Mouse (Mus musculus) mature B cell (primary cell): Measurements from ENCODE around the gene Pcp2.

Experiments
- in situ Hi-C: fragments of 300-500 bp; cut with MboI; formaldehyde crosslinking; loops from 2 replicates; pipeline ENCODE4 v1.14.3; 2019

Gene Pcp2

DNA sequence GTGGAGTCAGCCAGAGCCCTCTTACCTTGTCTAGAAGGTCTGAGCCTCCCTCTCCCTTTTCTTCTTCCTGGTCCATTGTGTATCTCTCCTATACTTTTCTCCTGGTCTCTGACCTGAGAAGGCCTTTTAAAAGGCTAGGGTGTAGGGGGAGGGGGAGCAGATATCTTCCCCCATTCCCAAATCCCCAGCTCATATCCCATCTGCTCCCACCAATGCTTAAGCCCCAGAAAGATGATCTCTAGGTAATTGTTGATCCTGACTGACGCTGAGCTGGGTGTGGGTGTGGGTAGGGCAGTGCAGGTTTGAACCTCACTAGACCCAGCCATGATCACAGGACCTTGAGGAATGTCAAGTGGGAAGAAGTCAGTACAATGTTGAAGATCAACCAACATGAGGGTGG, at the start of gene Pcp2:
Pcp2 (minus strand) TSS at position 101 of the 400 bp plus-strand sequence.
- in situ Hi-C loops = loop anchor here (5.0 kb wide), 1 partner anchor 47 kb away; the partner anchor contains the start of gene Fcor

DNA sequence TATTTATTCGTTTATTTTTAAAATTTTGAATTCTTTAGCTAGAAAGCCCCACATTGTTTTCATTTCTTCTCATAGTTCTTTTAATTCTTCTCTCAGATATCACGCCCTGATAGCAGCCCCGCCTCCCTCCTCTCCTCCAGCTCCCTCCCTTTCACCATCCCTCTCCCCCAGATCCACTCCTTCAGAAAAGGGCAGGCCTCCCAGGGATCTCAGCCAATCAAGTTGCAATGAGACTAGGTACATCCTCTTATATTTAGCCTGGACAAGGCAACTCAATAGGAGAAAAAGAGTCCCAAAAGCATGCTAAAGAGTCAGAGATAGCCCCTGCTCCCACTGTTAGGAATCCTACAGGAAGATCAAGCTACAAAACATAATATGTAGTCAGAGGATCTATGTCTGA, 49.3 kb upstream of the Pcp2 start:
- in situ Hi-C loops = loop anchor here (5.0 kb wide), 1 partner anchor 47 kb away; the partner anchor contains the start of gene Pcp2

DNA sequence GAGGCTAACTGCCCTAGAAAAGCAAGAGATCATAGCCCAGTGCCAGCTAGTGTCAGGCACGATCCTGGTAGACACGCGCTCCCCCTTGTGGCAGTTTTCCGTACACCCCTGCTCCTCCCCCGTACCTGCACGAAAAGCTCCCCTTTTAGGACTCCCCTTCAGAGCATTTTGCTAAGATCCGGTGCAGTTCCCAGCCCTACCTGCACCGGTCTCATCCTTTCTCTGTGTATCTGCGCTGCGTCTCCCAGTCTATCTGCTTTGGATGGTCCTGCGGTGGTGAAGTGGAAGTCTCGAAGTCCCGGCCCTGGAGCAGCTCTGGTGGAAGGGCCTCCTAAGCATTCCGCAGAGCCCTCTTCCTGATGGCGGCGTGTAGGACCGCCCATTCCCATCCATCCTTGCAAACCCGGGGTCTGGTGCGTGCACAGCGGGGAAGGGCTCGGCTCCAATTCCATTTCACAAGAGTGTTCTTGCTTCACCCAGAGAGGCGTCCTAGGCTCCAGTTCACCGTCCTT, 46.7 kb upstream of the Pcp2 start, which contains the start of gene Fcor:
Fcor (minus strand) TSS at position 383 of the 512 bp plus-strand sequence.
- in situ Hi-C loops = loop anchor here (5.0 kb wide), 1 partner anchor 45 kb away; the partner anchor contains the start of gene Pcp2

DNA sequence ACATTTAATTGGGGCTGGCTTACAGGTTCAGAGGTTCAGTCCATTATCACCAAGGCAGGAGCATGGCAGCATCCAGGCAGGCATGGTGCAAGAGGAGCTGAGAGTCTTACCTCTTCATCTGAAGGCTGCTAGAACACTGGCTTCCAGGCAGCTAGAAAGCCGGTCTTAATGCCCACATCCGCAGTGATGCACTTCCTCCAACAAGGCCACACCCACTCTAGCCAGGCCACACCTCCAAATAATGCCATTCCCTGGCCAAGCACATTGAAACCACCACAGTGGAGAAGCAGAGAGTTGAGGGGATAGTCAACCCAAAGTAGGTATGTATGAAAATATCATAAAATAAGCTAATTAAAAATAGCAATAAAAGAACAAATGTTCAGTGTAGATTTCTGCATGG, 45.0 kb upstream of the Pcp2 start:
- in situ Hi-C loops = loop anchor here (5.0 kb wide), 1 partner anchor 43 kb away; the partner anchor contains the start of gene Pcp2

DNA sequence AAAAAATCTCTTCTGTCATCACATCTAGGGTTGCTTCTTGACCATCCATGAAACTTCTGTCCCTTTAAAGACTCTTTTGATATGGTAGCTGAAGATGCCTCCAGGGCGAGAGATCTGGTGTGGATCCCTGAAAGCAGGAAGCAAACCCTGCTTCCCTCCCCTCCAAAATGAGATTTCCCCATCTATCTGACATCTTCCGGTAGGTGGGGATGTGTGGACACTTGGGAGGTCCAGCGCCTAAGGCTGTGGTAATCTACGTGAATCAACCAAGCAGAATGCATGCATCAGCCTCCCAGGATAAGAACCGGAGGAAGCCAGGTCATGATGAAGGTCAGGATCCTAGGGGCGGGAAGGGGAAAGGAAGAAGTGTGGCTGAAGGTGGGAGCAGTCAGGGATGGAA, 40.2 kb upstream of the Pcp2 start, which contains the start of gene Mcemp1:
Mcemp1 (plus strand) TSS at position 248 of the 400 bp plus-strand sequence.
- in situ Hi-C loops = no loop called here

DNA sequence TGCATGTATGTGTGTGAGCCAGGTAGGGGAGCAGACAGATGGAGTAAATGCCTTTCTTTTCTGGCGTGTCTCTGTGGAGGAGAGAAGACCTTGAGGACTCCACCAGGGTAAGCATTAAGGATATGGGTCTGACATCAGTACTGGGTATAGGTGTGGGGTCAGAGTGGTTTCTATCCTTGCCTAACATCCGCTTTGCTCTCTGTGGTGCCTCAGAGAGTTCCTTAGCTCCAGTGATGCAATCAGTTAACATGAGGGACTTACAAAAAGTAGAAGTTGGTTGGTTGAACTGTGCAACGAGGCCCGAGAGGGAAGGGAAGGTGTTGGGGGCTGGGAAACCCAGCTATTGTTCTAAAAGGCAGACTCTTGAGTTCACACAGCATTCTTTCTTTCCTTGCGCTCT, 39.1 kb upstream of the Pcp2 start:
- in situ Hi-C loops = no loop called here

DNA sequence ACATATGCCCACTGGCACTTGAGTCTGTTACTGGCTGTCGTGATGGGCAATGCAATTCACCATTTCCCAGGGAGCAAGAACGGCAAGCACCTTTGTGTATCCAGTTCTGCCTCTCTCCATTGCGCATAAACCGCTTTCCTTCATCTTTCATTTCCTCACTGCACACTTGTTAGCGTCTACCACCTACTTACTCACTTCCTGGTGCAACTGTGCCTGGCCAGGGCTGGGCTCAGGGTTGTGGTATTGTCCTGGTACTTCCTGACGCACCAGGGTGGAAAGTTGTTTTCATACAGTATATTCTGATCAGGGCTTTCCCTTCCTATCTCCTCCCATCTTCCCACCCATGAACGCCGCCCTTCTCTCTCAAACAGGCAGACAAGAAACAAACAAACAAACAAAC, 35.5 kb upstream of the Pcp2 start:
- in situ Hi-C loops = no loop called here

DNA sequence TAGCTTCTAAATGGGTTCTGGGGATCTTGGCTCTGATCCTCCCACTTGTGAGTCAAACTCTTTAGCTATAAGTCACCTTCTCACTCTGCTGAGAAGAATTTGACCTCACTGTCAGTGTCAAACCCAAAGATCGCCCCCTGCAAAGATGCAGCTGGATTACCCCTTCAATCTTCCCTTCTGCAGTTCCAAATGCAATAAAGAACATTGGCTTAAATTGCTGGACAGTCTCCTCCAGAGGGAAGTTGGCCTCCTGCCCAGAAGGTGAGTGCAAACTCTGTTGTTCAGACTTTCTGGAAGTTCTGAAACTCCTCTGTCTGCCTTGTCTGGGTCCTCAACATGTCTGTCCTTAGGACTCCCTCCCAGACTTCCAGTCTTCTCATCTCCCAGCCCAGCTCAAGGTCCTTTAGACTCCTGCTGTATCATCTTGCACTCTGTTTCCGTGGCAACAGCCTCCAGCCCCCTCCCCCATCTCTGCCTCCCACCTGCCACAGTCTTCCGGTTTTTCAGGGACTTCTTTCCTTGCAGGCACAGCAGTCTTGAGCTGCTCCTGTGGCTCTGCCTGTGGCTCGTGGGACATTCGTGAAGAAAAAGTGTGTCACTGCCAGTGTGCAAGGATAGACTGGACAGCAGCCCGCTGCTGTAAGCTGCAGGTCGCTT, 31.5 kb upstream of the Pcp2 start:
- in situ Hi-C loops = no loop called here

DNA sequence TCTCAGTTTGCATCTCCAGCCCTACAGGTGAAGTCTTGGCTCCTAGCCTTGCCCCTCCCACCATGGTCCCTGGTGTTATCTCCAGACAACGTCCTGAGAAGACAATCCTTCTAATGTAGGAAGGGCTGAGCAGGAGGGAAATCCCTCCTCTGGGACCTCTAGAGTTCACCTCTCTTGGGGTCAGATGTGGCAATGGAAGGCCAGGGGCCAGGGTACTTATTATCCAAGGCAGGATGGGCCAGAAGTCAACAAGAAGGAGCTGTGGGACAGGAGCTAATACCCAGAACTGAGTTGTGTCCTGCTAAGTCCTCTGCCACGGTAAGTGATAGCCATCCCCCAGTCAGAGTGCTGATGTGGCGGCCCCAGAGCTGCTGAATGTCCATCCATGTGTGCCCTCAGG, 30.2 kb upstream of the Pcp2 start, which contains the start of gene Retn:
Retn (plus strand) TSS at position 245 of the 400 bp plus-strand sequence.
- in situ Hi-C loops = no loop called here

DNA sequence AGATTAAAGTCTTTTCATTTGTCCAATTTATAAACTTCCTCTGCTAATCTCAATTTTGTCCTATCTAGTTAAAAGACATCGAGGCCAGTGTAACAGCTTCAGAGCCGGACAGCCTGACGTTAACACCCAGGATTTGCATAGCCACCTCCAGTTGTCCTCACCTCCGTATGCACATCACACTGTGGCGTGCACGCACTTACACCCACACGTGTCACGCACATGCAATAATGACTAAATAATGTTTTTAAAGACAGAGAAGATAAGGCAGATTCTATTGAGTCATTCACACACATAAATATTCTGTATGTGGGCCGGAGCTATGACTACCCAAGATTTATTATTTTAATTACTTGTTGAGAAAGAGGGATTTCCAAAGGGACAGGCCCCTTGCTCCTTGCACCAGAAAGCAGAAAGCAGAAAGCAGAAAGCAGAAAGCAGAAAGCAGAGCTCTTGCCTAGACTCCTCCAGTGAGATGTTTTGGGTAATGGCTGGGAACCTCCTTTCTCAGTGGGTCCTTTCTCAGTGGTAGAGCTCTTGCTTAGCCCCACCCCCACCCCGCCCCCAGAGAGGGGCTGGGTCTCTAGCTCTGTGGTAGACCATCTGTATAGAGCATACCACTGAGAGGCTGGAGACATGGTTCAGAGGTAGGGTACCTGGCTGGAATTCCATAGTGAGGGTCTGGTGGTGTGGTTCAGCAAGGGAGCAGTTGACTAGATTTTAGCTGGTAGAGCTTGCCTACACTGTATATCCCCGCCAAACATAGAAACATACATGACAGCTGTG, 29.6 kb upstream of the Pcp2 start:
- in situ Hi-C loops = no loop called here

DNA sequence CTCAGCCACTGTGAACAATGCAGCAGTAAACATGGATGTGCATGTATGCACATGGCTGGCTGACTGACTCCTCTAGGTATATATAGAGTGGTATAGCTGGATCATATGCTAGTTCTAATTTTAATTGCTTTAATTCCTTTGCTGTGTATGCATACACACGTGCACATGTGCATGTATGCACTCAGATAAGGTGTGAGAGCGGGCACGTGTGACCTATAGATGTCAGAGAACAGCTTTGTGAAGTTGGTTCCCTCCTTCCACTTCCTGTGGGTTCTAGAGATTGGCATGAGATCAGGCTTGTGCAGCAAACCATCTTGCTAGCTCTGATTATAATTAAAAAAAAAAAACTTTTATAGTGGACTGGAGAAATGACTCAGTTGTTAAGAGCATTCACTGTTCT, 27.5 kb upstream of the Pcp2 start:
- in situ Hi-C loops = no loop called here

DNA sequence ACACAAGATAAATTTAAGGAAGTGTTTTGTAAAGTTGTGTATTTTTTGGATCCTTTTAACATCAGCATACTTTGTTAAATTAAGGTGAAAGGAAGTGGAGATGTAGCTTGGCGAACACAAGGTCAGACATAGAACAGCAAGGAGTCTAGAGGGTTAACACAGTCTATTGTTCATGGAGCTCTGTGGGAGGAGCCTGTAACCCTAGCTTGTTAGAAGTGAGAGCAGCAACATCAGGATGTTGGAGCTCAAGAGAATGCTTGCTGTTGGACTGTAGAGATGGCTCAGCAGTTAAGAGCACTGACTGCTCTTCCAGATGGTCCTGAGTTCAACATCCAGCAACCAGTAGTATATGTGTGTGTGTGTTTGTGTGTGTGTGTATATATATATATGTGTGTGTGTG, 23.6 kb upstream of the Pcp2 start:
- in situ Hi-C loops = no loop called here

DNA sequence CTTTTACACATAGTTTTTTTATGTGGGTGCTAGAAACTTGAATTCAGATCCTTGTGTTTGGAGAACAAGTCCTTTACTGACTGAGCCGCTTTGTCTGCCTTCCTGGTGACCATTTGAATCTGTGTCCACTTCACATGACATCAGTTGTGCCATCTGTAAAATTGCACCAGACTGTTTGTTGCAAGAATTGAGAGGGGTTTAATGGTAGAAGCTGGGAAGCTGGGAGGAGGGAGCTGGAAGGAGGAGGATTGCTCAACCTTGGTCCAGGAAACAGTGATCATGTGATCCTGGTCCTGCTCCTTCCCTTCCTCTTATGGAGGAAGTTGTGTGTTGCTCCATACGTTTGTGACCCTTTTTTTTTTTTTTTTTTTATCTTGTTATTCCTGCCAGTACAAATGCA, 22.9 kb upstream of the Pcp2 start:
- in situ Hi-C loops = no loop called here

DNA sequence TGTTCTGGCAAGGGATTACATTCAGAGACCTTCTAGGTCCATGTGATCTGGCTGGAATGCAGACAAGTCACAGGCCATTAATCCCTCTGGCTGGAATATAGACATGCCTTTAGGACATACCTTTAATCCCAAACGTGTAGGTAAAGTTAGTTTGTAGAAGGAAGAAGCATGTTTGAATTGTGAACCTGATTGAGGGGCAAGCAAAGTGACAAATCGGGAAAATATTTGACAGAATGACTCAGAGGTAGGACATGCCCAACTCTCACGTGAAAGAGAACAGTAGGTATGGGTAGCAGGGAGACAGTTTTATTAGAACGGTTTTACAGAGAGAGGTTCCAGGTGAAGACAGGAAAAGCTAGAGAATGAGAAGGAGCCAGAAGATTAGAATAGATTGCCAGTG, 22.2 kb upstream of the Pcp2 start:
- in situ Hi-C loops = no loop called here

DNA sequence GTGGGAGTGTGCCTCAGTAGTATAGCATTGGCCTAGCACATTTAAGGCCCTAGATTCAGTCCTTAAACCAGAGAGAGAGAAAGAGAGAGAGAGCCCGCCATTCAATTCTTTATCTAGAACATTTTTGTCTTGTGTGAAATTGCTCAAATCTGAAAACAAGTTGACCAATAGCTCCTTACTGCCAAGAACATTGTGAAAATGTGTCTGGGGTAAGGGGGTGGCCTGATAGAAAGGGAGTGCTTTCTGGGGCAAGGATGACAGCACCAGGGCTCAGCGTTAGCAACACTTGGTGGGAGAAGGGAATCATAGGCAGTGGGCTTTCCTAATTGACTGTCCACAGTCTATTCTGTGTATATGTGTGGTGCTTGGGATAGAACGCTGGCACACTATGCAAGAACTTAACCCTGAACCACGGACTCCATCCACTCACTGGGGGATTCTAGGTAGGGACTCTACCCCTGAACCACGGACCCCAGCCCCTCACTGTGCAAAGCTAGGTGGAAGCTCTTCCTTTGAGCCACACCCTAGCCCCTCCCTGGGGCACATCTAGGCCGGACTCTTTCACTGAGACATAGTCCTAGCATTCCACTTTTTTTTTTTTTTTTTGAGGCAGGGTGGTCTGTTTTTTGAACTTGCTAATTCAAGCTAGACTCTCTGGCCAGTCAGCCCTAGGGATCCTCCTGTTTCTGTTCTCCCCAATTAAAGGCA, 21.6 kb upstream of the Pcp2 start:
- in situ Hi-C loops = no loop called here

DNA sequence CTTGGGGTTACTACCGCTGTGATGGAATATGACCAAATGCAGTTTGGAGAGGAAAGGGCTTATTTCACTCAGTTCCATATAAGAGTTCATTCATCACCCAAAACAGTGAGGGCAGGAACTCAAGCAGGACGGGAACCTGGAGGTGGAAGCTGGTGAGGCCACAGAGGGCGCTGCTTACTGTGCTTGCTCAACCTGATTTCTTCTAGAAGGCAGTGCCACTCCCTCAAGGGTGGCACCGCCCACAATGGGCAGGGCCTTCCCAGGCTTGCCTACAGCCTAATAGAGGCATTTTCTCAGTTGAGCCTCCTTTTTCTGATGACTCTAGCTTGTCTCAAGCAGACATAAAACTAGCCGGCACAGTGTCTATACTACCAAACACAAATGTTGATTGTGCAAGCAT, 20.5 kb upstream of the Pcp2 start:
- in situ Hi-C loops = no loop called here

DNA sequence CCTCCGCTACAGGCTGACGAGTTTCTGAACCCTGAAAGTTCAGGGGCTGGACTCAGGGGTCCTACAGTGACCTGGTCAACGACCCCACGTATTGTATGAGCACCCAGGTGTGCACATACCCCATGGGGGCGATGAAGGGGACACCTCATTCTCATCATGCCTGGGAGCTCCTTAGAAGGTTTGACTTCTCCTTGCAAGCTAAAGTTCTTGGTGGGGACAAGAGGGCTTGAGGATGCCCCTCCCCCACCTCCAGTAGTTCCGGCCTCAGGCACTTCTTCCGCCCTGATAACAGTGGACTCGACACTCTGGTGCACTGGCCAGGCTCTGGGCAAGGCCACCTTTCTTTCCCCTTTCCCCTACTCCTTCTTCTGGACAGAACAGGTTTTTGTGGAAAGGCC, 6.1 kb upstream of the Pcp2 start:
- in situ Hi-C loops = no loop called here

DNA sequence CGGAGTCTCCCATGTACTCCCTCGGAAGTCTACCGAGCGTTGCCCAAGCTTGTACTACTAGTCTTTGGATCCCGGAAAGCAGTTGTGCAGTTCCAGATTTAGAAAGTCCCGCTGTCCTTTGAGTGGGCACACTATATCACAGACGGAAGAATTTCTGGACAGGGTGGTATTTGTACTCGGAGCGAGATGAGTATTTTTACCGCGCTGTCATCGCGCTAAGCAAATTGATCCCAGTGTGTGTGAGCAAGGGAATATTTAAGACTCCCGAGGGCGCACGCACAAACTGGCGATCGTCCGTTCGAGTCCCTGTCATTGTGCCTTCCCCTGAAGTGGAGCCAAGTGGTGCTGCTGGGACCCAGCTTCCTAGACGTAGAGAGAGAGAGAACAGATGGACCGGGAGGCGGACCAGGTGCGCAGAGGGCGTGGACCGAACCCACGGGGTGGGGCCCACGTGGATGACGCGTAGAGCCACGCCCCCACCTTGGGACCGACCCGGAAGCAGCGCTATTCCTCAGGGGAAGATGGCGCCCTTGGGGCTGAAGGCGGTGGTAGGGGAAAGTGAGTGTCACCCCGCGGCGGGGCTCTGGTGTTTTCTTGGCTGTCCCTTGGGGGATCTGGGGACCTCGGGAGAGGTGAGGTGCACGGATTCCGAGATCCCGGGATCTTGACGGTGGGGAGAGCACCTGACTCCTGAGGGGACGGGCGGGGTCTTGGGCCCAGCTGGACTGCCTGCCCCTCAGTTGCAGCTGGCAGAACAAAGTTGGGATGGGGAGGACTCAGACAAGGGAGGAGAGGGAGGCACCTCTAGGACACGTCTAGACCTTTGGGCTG, 5.5 kb upstream of the Pcp2 start, which contains the start of gene Stxbp2:
Stxbp2 (plus strand) TSS at position 309 of the 831 bp plus-strand sequence.
- in situ Hi-C loops = no loop called here

DNA sequence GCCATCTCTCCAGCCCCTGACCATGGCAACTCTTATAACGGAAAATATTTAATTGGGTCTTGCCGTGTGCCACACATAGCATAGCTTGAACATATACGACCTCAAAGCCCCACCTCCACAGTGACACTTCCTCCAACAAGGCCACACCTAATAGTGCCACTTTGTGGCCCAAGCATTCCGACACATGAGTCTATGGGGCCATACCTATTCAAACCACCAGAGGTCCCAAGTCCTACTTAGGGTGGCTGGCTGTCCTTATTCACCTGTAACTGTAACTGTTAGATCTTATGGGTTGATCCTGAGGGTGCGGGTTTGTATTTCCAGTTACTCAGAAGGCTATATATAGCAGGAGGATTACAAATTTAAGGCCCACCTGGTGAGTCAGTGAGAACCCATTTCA, 2.7 kb upstream of the Pcp2 start:
- in situ Hi-C loops = loop anchor here (5.0 kb wide), 1 partner anchor 44 kb away; the partner anchor contains the start of gene Fcor

DNA sequence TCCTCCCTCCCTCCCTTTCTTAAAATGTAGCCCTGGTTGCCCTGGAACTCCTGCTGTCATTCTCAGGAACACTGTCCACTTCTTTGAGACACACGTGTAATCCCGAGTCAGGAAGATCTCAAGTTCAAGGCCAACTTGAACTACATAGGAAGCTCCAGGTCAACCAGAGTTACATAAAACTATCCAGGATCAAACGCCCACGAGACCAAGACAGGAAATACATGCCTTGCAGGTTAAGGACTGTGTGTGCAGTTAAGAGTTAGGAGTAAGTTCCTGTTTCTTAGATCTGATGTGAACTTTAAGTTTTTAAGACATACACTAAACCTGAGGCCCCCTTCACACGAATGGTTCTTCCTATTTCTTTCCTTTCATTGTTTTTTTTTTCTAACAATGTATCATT, 1.6 kb upstream of the Pcp2 start:
- in situ Hi-C loops = loop anchor here (5.0 kb wide), 1 partner anchor 45 kb away; the partner anchor contains the start of gene Fcor

DNA sequence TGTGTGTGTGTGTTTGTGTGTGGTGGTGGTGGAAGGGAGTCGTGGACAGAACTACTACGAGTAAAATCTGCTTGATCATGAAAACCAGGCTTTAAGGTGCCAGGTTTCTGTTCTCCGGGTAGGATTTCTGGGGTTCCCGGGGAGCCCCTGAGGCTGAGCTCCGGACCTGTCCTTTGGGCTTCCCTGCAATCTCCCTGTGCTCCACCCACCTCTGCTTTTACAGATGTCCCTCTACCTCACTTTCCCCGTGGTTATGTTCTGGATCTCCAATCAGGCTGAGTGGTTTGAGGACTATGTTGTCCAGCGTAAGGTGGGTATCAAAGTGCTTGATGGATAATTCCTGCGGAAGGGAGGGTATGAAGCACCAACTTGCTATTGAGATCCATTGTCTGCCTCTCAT, 3.2 kb downstream of the Pcp2 start:
- in situ Hi-C loops = no loop called here
